Mouse (Mus musculus) forebrain, embryonic 12.5 days (tissue): ENCODE data around the gene Zfp93. TPM values are rescaled to one million over a fixed set of nuclear protein-coding genes. Genes with fewer than 3 reads are reported as not detected.

Experiments
- ATAC-seq: fragments of 200-750 bp; cut with Nextera tagmentation; 2 replicates; pipeline ENCODE4 v1.8.0; 2017; ENCODE audit warnings: moderate TSS enrichment; ENCODE audit not compliant: low FRiP score
- H3K27ac ChIP-seq: fragments of 300-500 bp; sonication (generic); 2 replicates; pipeline ENCODE4 v1.5.1; 2016; ENCODE audit warnings: mild to moderate bottlenecking
- H3K27me3 ChIP-seq: fragments of 300-500 bp; sonication (generic); 2 replicates; pipeline ENCODE4 v1.6.1; 2016; ENCODE audit warnings: mild to moderate bottlenecking
- H3K36me3 ChIP-seq: fragments of 300-500 bp; sonication (generic); replicated peaks from 2 replicates; pipeline ENCODE4 v1.6.1; 2016; ENCODE audit warnings: mild to moderate bottlenecking
- H3K4me1 ChIP-seq: fragments of 300-500 bp; sonication (generic); 2 replicates; pipeline ENCODE4 v1.6.1; 2016
- H3K4me2 ChIP-seq: fragments of 300-500 bp; sonication (generic); 2 replicates; pipeline ENCODE4 v1.6.1; 2016; ENCODE audit warnings: mild to moderate bottlenecking, moderate library complexity
- H3K4me3 ChIP-seq: fragments of 300-500 bp; sonication (generic); replicated peaks from 2 replicates; pipeline ENCODE4 v1.5.1; 2016; ENCODE audit warnings: mild to moderate bottlenecking
- H3K9ac ChIP-seq: fragments of 300-500 bp; sonication (generic); 2 replicates; pipeline ENCODE4 v1.6.1; 2016; ENCODE audit warnings: mild to moderate bottlenecking
- H3K9me3 ChIP-seq: fragments of 300-500 bp; sonication (generic); 2 replicates; pipeline ENCODE4 v1.6.1; 2016
- WGBS: fragments of 180-500 bp; shearing (Covaris S2); methylation state at CpG from one replicate; pipeline ENCODE4 v1.1.7; 2016; 5-methylcytosine and 5-hydroxymethylcytosine counted together
- polyA plus RNA-seq: library from polyadenylated mRNA; unstranded; fragments of >200 nt; fragmentation: Nextera tagmentation; extraction: Ambion mirVana; gene quantifications from 2 replicates; pipeline ENCODE4 v1.2.1, GENCODE M21; 2016

Zfp93 gene
- polyA plus RNA-seq, 1 experiment from 2014 or later = 7.6 TPM

GRCm38 (mm10) chr7:24295376-24295775, 25.2 kb downstream of the Zfp93 start:
- no peak overlapping the region for H3K27ac ChIP-seq
- no peaks in the 10 kb centered on the region for H3K9me3 ChIP-seq
- H3K4me2 ChIP-seq = no peak overlapping the region
- no peak overlapping the region for H3K9ac ChIP-seq
- H3K4me1 ChIP-seq = peaks cover 8% of the 10 kb centered on the region
- H3K4me3 ChIP-seq = no peak overlapping the region
- H3K27me3 ChIP-seq = no peaks in the 10 kb centered on the region
- no peak for ATAC-seq
- H3K36me3 ChIP-seq = peaks cover 66% of the 10 kb centered on the region
- 95% methylated on average over 7 of the region's 7 CpGs for WGBS

GRCm38 (mm10) chr7:24296386-24296785, 26.2 kb downstream of the Zfp93 start:
- H3K36me3 ChIP-seq = peaks cover 56% of the 10 kb centered on the region
- WGBS = 97% methylated on average over 7 of the region's 7 CpGs

GRCm38 (mm10) chr7:24297361-24298095, 27.3 kb downstream of the Zfp93 start:
- no peaks in the 10 kb centered on the region for H3K9me3 ChIP-seq
- no peak overlapping the region for H3K27ac ChIP-seq
- peaks cover 14% of the 10 kb centered on the region for H3K4me1 ChIP-seq
- peak overlapping the region; percentile 85; the same call in 1 of the 2 replicates for H3K9ac ChIP-seq
- 93% methylated on average over 15 of the region's 15 CpGs for WGBS
- peak overlapping the region; percentile 91 for H3K4me2 ChIP-seq
- peaks cover 54% of the 10 kb centered on the region for H3K36me3 ChIP-seq
- no peak for ATAC-seq
- no peak overlapping the region for H3K4me3 ChIP-seq
- H3K27me3 ChIP-seq = no peaks in the 10 kb centered on the region

More at GRCm38 (mm10) chr7:24296386-24296785, 26.2 kb downstream of the Zfp93 start:
- Histone ChIP-seq H3K4me2 (no peak overlapping the region), H3K9ac (no peak overlapping the region), H3K9me3 (no peaks in the 10 kb centered on the region), H3K27me3 (no peaks in the 10 kb centered on the region), H3K4me3 (no peak overlapping the region), H3K27ac (no peak overlapping the region), H3K4me1 (peaks cover 14% of the 10 kb centered on the region)
- ATAC-seq = no peak

- Histone ChIP-seq H3K9me3 (no peaks in the 10 kb centered on the region), H3K36me3 (peaks cover 54% of the 10 kb centered on the region), H3K4me3 (peak overlapping the region; percentile 69), H3K4me1 (peaks cover 14% of the 10 kb centered on the region), H3K27ac (peak overlapping the region; percentile 95), H3K4me2 (peak overlapping the region; percentile 91), H3K9ac (peak overlapping the region; percentile 85), H3K27me3 (no peaks in the 10 kb centered on the region)
- 0% methylated on average over 11 of the region's 12 CpGs for WGBS
- ATAC-seq = no peak; the same call in 1 of the 2 replicates
Measured at GRCm38 (mm10) chr7:24298635-24298972, 28.4 kb downstream of the Zfp93 start.

- H3K9me3 ChIP-seq = no peaks in the 10 kb centered on the region
- peak overlapping the region; percentile 95 for H3K27ac ChIP-seq
- peaks cover 14% of the 10 kb centered on the region for H3K4me1 ChIP-seq
- WGBS = under 1% methylated on average over 44 of the region's 47 CpGs
- peak overlapping the region; percentile 91 for H3K4me2 ChIP-seq
- ATAC-seq = peak; percentile 84
- peak overlapping the region; percentile 69 for H3K4me3 ChIP-seq
- no peaks in the 10 kb centered on the region for H3K27me3 ChIP-seq
- H3K9ac ChIP-seq = peak overlapping the region; percentile 85
- peaks cover 52% of the 10 kb centered on the region for H3K36me3 ChIP-seq
Measured at GRCm38 (mm10) chr7:24298973-24299708, 28.9 kb downstream of the Zfp93 start.

- WGBS = under 1% methylated on average over 18 of the region's 18 CpGs
- Histone ChIP-seq H3K4me3 (peak overlapping the region; percentile 69), H3K36me3 (peaks cover 44% of the 10 kb centered on the region)
Measured at GRCm38 (mm10) chr7:24299823-24300481, 29.7 kb downstream of the Zfp93 start.

GRCm38 (mm10) chr7:24300771-24301282, 30.6 kb downstream of the Zfp93 start, which contains the start of gene Zfp61:
TSS of gene Zfp61 (minus strand) at chr7:24301232.
- Histone ChIP-seq H3K4me3 (peak within 1 kb of the TSS; percentile 69), H3K27ac (peak within 1 kb of the TSS; percentile 95), H3K9me3 (no peaks in the 10 kb centered on the region), H3K9ac (peak within 1 kb of the TSS; percentile 85), H3K4me2 (peak within 1 kb of the TSS; percentile 91), H3K27me3 (no peaks in the 10 kb centered on the region), H3K36me3 (peaks cover 39% of the 10 kb centered on the region), H3K4me1 (peaks cover 14% of the 10 kb centered on the region)
- WGBS = under 1% methylated on average over 13 of the region's 13 CpGs
- peak; percentile 75 for ATAC-seq

More at GRCm38 (mm10) chr7:24299823-24300481, 29.7 kb downstream of the Zfp93 start:
- no peaks in the 10 kb centered on the region for H3K27me3 ChIP-seq
- H3K9me3 ChIP-seq = no peaks in the 10 kb centered on the region
- H3K9ac ChIP-seq = peak overlapping the region; percentile 85
- peak overlapping the region; percentile 91 for H3K4me2 ChIP-seq
- peaks cover 14% of the 10 kb centered on the region for H3K4me1 ChIP-seq
- peak overlapping the region; percentile 95 for H3K27ac ChIP-seq
- ATAC-seq = peak; percentile 39

- Histone ChIP-seq H3K27ac (peak overlapping the region; percentile 57), H3K4me2 (peak overlapping the region; percentile 71), H3K27me3 (peaks cover 7% of the 10 kb centered on the region), H3K9ac (peak overlapping the region; percentile 75), H3K4me1 (peaks cover 11% of the 10 kb centered on the region), H3K4me3 (peak overlapping the region; percentile 53), H3K36me3 (peaks cover 19% of the 10 kb centered on the region), H3K9me3 (no peaks in the 10 kb centered on the region)
- ATAC-seq = no peak
- WGBS = 32% methylated on average over 29 of the region's 29 CpGs
Measured at GRCm38 (mm10) chr7:24315726-24316566, 45.7 kb downstream of the Zfp93 start.

- Histone ChIP-seq H3K27ac (peak within 1 kb of the TSS; percentile 79), H3K4me2 (peak within 1 kb of the TSS; percentile 71), H3K9me3 (no peaks in the 10 kb centered on the region), H3K36me3 (peaks cover 12% of the 10 kb centered on the region; the same call in 1 of the 2 replicates), H3K4me1 (peaks cover 11% of the 10 kb centered on the region), H3K27me3 (peaks cover 7% of the 10 kb centered on the region), H3K4me3 (peak within 1 kb of the TSS; percentile 53), H3K9ac (peak within 1 kb of the TSS; percentile 75)
- ATAC-seq = peak; percentile 94
- under 1% methylated on average over 33 of the region's 33 CpGs for WGBS
Measured at GRCm38 (mm10) chr7:24316567-24317092, 46.4 kb downstream of the Zfp93 start, which contains the start of gene Zfp94. TSS of gene Zfp94 (minus strand) at chr7:24316666.

GRCm38 (mm10) chr7:24318942-24319341, 48.7 kb downstream of the Zfp93 start:
- no peak overlapping the region for H3K4me2 ChIP-seq
- H3K4me1 ChIP-seq = peaks cover 11% of the 10 kb centered on the region
- no peak for ATAC-seq
- H3K36me3 ChIP-seq = no peaks in the 10 kb centered on the region
- H3K4me3 ChIP-seq = no peak overlapping the region
- peaks cover 7% of the 10 kb centered on the region for H3K27me3 ChIP-seq
- H3K27ac ChIP-seq = no peak overlapping the region
- H3K9ac ChIP-seq = no peak overlapping the region
- 76% methylated on average over 6 of the region's 6 CpGs for WGBS
- H3K9me3 ChIP-seq = peaks cover 2% of the 10 kb centered on the region; the same call in 1 of the 2 replicates

GRCm38 (mm10) chr7:24322593-24322992, 52.4 kb downstream of the Zfp93 start:
- Histone ChIP-seq H3K27ac (no peak overlapping the region), H3K36me3 (no peaks in the 10 kb centered on the region), H3K9me3 (peaks cover 13% of the 10 kb centered on the region), H3K9ac (no peak overlapping the region), H3K4me3 (no peak overlapping the region), H3K4me1 (peaks cover 8% of the 10 kb centered on the region; the same call in 1 of the 2 replicates), H3K4me2 (no peak overlapping the region), H3K27me3 (peaks cover 7% of the 10 kb centered on the region)
- ATAC-seq = no peak
- 73% methylated on average over 4 of the region's 4 CpGs for WGBS
